Mouse (Mus musculus): ENCODE results near the gene A930002H24Rik. TPM values are rescaled to one million over a fixed set of nuclear protein-coding genes. Genes with fewer than 3 reads are reported as not detected.
"Not testable (repeated sequence)": the region's sequence is repeated elsewhere in the genome, so short reads cannot be mapped to it uniquely, and the experiment has no call there.

A930002H24Rik gene
- polyA plus RNA-seq (2012; rRNA removed), result 2.4 and 3.8 TPM in 2 replicates

DNA sequence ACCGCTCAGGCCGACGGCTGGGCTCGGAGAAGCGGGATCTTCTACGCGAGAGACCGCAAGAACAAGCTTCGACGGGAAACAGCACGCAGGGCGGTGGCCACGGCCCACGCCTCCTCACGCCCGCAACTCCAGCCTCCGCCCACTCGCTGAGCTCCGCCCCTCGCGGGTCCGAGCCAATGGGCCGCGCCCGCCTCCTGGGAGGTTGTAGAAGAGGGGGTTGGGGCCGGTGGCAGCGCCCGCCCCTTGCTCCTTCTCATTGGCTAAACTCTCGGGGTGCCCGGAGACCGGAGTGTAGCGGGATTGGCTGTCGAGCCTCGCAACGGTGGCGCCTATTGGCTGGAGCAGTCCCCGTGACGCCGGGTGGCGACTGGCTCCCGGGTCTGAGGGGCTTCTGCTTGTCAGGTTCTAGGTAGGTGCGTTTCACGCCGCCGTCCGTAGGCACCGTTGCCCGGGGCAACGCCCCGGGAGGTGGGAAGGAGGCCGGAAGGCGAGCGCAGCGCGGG is at the start of gene A930002H24Rik:
TSS of gene A930002H24Rik (minus strand) at position 145 of the 503 bp plus-strand sequence.
- DNase-seq (ENCODE audit: low read depth), result no peak

DNA sequence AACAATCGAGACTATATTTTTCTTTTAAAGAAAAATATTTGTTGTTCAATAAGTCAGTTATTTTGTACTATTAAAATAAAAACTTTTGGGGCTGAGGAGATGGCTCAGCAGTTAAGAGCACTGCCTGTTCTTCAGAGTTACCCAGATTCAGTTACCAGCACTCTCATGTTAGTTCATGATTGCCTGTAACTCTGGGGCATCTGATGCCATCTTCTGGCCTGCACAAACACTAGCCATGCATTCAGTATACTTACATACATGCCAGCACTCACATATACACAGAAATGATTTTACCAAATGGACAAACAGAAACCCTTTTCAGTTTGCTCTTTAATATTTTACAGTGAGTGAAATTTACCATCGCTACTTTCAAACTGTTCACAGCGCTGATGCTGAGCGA is 45.7 kb upstream of the A930002H24Rik start:
- DNase-seq (ENCODE audit: low read depth), result no peak

DNA sequence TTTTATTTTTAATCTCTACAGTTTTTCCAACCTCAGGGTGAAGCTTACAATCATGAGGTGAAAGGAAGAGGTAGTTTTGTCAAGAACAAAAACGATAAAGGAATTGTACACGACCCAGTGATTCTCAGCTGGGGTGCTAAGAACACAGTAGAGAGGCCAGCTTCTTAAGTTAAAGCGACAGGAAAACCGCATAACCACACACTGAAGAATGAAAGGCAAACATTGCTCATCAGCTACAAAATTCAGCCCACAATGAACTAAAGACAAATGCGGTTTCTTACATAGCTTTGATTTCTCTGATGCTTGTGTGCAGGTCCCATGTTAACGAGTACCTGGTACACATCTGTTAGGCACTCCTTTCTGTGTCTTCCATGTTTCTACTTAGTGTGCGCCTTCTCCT is 33.5 kb upstream of the A930002H24Rik start:
- no peak for DNase-seq (ENCODE audit: low read depth)

DNA sequence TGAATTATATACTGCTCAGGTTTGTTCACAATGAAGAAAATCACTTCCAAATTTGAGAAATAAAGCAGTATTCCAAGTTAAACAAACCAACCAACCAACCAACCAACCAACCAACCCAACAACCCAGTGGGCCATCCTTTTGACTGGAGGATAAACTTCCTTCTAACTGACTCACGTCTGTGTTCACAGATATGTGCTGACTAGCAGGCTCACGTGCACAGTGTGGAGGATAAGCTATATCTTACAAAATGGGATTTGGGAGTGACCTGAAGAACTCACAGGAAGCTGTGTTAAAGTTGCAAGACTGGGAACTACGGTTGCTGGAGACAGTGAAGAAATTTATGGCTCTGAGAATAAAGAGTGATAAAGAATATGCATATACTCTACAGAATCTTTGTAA is 32.2 kb upstream of the A930002H24Rik start:
- no peak for DNase-seq (ENCODE audit: low read depth)

DNA sequence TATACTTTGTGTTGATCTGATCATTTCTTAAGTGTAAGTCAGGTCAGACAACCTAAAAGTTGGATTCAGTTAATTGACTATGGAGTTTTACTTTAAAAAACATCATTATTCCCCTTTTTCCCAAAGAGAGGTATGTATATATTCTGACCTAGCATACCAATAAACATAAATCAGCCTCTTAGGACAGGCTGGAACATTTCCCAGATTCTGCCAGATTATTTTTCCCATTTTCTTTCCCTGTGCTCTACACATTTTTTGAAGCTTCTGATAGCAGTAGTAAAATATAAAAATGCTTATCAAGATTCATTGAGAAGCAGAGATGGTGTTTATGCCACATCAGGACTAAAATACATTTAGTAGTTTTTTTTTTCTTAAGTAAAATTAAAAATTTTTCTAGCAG is 27.0 kb upstream of the A930002H24Rik start:
- no peak for DNase-seq (ENCODE audit: low read depth)

DNA sequence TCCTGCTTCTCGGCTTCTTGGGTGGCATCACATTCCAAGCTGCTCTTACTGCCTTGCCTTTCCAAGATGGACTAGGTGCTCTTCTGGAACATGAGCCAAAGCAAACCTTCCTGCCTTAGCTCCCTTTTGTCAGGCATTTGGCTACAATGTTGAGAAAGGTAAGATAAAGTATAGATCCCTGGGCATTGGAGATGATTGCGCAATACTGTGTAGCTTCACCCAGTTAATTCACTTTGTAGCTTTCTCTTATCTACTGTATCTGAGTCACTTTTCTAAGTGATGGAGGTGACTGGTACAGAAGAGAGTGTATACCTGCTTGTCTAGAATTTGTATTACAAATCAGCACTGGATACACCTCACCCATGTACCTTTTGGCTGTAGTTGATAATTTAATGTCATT is 23.4 kb upstream of the A930002H24Rik start:
- DNase-seq (ENCODE audit: low read depth), result no peak

DNA sequence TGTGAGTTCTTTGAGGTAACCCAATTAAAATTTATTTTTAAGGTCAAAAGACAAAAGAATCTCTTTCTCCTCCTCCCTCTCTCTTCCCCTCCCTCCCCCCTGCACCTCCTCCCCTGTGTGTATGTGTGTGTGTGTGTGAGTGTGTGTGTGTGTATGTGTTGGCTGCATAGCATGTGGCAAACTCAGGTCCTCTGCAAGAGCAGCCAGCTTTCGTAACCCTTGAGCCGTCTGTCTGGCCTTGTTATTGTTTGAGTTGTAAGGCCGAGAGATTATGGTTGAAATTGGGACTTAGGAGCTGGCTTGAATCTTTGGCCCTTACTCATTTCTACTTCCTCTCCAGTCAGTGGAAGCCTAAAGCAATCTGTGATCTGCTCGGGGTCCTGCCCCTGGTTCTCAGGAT is 16.4 kb upstream of the A930002H24Rik start:
- DNase-seq (ENCODE audit: low read depth), result no peak

DNA sequence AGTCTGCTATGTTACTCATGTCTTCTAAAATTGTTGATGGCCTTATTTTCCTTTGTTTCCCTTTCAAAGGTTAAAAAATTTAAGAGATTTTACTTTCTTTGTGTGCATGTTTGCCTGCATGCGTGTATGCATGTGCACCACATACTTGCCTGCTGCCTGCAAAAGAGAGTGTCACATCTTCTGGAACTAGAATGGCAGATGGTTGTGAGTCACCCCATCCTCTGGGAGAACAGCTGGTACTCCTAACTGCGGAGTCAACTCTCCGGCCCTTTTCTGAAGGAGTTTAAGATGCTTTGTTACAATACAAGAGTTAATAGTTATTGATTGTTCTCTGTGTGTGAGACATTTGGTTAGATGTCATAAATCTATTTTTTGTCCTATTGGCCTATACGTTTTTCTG is 15.3 kb upstream of the A930002H24Rik start:
- DNase-seq (ENCODE audit: low read depth), result no peak

DNA sequence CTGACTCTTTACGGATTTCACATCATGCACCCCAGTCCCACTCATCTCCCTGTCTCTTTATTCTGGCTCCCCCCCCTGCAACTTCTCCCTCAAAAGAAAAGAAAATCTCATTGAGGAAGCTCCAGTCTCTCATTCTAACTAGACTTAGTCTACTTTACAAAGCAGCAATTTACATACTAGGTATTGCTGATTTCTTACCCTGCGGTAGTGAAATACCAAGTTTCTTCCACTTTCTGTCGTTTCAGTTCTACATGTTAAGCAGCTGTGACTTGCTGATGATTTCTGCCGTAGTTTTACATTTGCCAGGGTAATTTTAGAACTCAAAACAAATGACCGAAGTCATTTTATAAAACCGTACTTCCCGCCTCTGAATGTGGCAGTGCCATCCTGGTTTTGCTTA is 8.2 kb upstream of the A930002H24Rik start:
- DNase-seq (ENCODE audit: low read depth), result no peak

DNA sequence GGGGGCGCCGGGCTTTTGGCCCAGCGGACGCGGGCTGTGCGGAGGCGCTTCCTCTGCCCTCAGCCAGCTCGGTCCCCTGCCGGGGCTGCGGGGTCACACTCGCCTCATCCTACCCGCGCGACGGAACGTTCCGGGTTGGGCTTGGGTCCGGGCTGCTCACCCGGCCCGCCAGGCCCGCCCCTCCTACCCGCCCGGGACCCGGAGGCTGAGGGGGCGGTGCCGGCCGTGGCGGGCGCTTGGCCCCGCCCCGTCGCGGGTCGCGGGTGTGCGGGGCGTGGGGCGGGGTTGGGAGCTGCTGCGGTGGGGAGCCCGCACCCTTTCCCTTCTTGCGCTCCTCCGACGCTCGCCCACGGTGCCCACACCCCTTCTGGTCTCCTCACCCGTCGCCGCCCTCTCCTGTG is 580 bp upstream of the A930002H24Rik start:
- no peak for DNase-seq (ENCODE audit: low read depth)

DNA sequence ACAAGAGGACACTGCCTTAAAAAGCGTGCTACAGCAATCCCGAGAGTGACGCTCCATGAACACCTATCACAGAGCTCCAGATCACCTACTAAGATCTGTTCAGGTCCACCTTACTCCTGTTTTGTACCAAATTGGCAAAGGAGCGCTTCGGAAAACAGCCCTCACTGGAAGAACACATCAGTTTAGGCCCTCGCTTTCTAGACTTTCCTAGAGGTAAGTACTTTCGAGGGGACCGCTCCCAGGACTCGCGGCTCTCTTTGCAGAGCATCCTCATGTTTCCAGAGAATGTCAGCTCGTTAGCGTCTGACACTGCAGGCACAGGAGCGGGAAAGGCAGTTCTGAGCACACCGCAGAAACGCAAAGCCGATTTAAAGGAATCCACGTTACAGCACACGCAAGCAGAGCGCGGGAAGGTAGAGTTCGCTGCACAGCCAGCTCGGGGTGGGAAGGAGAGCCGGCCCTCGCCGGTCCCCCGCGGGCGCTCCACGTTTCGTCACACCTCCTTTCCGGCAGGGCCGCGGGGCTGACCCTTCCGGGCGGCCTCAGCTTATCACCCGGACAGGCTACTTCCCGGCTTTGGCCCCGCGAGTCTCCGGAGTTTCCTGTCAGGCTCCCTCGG is 470 bp downstream of the A930002H24Rik start, which contains the start of gene Fer:
TSS of gene Fer (plus strand) at position 51 of the 619 bp plus-strand sequence.
- no peak for DNase-seq (ENCODE audit: low read depth)

DNA sequence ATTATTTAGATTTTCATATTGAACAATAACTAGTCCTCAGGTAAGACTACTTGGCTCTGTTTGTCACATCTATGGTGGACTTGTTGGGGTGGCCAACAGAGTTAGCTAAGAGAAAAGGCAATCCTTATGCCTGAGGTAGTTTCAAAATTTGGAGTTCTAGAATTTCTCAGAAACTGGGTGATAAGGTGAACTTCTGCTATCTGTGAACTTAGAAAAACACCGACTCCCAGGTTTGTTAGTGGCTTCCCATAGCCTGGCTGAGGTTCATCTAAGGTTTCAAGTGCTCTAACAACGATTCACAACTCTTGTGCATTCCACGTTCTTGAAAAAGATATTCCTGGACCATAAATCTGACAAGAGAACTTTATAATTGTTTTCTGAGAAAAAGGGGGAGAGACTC is 1.2 kb downstream of the A930002H24Rik start:
- no peak for DNase-seq (ENCODE audit: low read depth)

DNA sequence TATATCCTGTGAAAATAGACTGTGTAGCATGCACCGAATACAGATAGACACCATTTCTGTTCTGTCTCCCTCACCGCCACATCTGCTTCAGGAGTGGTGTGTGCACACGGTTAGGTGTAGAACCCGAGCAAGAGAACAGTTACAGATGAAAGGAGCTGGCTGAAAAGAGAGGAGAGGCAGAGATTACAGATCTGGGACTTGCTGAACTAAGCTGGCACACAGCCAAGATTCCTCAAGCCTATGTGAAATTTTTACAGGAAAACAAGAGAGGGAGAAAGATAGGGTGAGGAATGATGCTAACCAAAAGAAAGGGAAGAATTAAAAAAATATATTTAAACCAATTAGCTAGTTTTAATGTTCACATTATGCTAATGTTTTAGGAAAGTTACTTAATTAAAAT is 2.6 kb downstream of the A930002H24Rik start:
- DNase-seq (ENCODE audit: low read depth), result no peak

DNA sequence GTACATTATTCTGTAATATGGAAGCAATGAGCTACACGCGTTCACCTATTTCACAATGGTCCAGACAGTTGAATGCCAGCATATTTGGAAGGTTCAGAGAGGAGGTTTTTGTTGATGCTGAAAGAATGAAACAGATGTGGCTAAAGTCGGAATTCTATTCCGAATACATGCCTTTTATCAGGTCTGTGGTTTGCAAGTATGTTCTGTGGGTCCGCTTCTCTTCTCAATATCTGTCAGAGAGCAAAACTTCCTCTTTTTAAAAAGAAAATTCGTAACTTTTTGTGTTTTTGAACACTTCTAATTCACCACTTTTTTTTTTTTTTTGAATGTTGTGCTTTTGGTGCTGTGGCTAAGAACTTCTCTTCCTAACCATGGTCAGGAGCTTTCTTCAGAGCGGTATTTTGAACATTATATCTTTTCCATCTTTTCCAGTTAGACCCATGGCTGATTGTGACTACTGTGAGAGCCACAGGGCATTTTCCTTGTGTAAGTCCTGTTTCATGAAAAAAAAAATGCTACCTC is 6.5 kb downstream of the A930002H24Rik start:
- no peak for DNase-seq (ENCODE audit: low read depth)

DNA sequence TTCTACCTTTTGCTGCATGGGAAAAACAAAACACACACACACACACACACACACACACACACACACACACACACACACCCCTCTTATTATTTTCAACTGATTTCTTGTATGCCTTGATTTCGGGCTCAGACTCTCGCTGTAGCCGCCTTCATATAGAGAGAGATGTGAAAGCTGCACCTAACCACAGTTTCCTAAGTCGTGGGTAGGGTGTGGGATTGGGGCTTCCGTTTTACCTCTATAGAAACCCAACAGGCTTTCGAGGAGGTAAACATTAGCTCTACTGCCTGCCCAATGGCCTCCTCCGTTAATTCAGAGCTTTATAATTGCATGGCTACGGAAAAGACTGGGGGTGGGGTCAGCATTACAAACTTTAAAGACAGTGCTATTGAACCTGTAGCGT is 13.6 kb downstream of the A930002H24Rik start:
- no peak for DNase-seq (ENCODE audit: low read depth)

DNA sequence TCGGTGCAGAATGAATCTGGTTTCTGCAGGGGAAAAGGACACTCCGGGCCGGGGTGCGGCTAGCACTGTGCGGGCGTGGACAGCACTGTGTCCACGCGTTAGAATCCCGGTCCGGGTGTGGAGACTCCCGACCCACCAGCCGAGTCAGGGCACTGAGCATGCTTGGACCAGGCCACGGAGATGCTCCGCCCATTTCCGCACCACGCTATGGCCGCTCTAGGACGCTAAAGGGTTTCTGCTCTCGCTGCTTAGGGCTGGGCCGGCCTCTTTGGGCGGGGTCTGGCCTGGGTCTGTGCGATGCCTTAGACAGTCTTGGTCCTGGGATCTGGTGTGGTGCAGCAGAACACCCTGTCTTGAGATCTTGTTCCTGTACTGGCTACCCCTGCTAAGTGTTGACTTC is 14.0 kb downstream of the A930002H24Rik start:
- no peak for DNase-seq (ENCODE audit: low read depth)

DNA sequence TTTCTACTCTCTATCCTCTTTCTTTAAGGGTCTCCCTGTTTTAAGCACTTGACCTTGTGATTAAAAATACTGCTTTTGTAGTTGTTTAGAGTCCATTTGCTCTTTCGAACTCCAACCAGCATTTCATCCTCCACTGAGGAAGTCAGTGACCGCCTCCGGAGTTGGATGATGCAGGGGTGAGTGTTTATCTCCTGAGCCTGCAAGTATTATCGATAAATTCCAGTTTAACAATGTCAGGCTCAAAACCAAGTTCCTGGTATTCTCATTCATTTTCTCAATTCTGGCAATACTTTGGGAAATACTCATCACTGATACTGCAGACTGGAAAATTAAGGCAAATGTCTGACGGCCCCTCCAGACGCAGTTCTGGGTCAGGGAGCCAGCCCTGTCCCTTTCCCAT is 14.4 kb downstream of the A930002H24Rik start:
- no peak for DNase-seq (ENCODE audit: low read depth)

DNA sequence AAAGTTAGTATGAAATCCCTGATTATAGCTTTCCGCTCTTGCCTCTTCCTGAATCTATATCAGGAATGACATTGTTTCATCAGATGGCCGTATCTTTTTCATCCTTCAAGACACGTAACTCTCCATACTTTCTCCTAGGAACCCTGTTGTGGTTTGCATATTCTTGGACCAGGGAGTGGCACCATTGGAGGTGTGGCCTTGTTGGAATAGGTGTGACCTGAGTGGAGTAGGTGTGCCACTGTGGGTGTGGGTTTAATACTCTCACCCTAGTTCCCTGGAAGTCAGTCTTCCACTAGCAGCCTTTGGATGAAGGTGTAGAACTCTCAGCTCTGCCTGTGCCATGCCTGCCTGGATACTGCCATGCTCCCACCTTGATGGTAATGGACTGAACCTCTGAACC is 17.8 kb downstream of the A930002H24Rik start:
- DNase-seq (ENCODE audit: low read depth), result not testable (repeated sequence)

DNA sequence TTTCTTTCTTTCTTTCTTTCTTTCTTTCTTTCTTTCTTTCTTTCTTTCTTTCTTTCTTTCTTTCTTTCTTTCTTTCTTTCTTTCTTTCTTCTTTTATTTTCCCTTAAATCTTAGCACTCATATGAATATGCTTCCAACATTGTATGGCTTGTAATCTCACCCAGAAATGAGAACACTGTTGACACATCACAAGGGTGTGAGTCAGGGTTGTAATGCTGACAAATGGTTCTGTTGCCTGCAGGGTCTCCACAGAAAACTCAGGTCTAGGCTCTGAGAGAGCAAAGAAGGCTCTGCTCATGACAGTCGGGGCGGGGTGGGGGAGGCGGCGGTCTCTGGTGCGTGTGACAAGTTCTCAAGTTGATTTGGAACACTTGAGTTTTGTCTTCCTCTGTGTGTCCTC is 18.7 kb downstream of the A930002H24Rik start:
- no peak for DNase-seq (ENCODE audit: low read depth)

DNA sequence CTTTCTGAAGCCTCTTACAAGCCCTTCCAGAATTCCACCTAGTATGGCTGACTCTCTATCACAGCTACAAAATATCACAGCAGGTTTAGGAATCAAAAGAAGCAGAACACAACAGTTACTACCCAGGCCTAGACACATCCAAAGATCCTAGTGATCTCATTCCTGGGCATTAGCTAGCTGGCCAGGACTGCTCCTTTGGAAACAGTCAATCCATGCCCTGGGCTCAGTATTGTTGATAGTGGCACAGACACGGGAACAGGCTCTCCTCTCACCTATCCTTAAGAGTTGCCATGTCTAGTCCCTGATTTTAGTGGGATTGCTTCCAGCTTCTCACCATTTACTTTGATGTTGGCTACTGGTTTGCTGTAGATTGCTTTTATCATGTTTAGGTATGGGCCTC is 21.4 kb downstream of the A930002H24Rik start:
- DNase-seq (ENCODE audit: low read depth), result peak; percentile 80

DNA sequence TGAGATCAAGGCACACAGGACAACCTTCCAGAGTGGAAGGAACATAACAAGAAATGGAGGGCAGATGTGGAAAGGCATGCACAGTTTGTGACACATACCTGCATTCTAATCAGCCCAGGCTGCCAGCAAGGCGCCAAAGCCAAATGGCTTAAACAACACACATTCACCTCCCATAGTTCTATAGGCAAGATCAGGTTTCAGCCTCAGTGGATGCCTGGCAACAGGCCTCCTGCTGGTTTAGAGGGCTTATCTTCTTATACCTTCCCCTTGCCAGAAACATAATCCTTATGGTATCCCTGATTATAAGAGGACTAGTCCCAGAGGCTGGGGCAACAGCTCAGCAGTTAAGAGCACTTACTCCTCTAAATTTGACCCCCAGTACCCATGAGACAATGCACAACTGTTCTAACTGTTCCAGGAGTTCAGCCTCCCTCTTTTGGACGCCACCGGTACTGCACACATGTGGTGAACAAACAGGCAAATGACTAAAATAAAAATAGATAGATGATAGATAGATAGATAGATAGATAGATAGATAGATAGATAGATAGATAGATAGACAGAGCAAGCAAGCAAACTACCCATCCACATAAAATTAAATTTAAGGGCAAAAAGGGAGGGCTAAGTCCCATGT is 23.8 kb downstream of the A930002H24Rik start:
- no peak for DNase-seq (ENCODE audit: low read depth)

DNA sequence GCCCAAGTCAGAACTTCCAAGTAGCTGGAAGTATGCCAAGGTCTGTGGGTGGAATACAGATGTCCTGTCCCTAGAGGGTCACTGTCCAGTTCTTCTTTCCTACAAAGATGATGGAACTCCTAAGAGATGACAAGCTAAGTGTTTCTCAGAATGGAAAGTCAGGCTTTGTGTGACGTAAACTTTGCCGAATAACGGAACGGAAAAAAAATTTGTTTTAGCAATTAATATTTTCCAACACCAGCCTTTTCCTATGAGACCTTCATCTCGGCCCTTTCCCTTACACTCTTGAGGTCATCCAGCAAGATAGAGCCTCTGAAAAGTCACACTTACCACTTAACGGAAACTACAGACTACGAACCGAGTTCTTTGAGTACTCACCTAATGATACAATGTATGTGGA is 25.4 kb downstream of the A930002H24Rik start:
- no peak for DNase-seq (ENCODE audit: low read depth)

DNA sequence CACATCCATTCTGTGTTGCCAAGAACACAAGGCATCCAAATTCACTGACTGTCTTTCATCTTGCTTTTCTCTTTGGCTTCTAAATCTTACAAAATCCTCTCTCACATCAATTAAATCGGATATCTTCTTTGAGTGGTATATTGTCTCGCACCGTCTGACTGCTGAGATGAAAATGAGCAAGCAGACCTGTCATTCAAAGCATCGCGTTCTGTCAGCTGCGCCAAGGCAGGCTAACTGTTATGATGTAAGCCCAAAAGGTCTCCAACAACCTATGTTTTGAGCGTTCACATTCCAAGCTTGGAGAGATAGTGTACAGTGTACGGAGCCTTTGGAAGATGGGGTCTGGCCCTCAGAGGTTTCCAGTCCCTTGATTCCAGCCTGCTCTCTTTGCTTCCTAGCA is 26.9 kb downstream of the A930002H24Rik start:
- DNase-seq (ENCODE audit: low read depth), result no peak
